Mouse (Mus musculus) intestine, embryonic 15.5 days (tissue): ENCODE results near the gene Sbno2. TPM values are rescaled to one million over a fixed set of nuclear protein-coding genes. Genes with fewer than 3 reads are reported as not detected.

Experiments
- ATAC-seq: fragments of 200-750 bp; cut with Nextera tagmentation; 2 replicates; pipeline ENCODE4 v1.8.0; 2017; ENCODE audit warnings: moderate TSS enrichment, moderate library complexity
- H3K27ac ChIP-seq: fragments of 300-500 bp; sonication (generic); 2 replicates; pipeline ENCODE4 v1.5.1; 2015; ENCODE audit warnings: mild to moderate bottlenecking, inconsistent platforms
- H3K27me3 ChIP-seq: fragments of 300-500 bp; sonication (generic); replicated peaks from 2 replicates; pipeline ENCODE4 v1.6.1; 2015; ENCODE audit warnings: inconsistent platforms
- H3K36me3 ChIP-seq: fragments of 300-500 bp; sonication (generic); 2 replicates; pipeline ENCODE4 v1.6.1; 2015; ENCODE audit warnings: inconsistent platforms
- H3K4me1 ChIP-seq: fragments of 300-500 bp; sonication (generic); replicated peaks from 2 replicates; pipeline ENCODE4 v1.6.1; 2015; ENCODE audit warnings: inconsistent platforms
- H3K4me2 ChIP-seq: fragments of 300-500 bp; sonication (generic); replicated peaks from 2 replicates; pipeline ENCODE4 v1.6.1; 2015; ENCODE audit warnings: mild to moderate bottlenecking, inconsistent platforms
- H3K4me3 ChIP-seq: fragments of 300-500 bp; sonication (generic); replicated peaks from 2 replicates; pipeline ENCODE4 v1.5.1; 2015; ENCODE audit warnings: inconsistent platforms
- H3K9ac ChIP-seq: fragments of 300-500 bp; sonication (generic); 2 replicates; pipeline ENCODE4 v1.6.1; 2015; ENCODE audit warnings: inconsistent platforms
- H3K9me3 ChIP-seq: fragments of 300-500 bp; sonication (generic); 2 replicates; pipeline ENCODE4 v1.6.1; 2016; ENCODE audit warnings: inconsistent platforms
- WGBS: fragments of 180-500 bp; shearing (Covaris S2); methylation state at CpG from one replicate; pipeline ENCODE4 v1.1.7; 2015; 5-methylcytosine and 5-hydroxymethylcytosine counted together
- polyA plus RNA-seq: library from polyadenylated mRNA; unstranded; fragments of >200 nt; fragmentation: Nextera tagmentation; extraction: Ambion mirVana; gene quantifications from 2 replicates; pipeline ENCODE4 v1.2.1, GENCODE M21; 2015

Gene Sbno2
- polyA plus RNA-seq, 1 experiment from 2014 or later: 12.8 TPM

GRCm38 (mm10) chr10:80023758-80024157 lies 81.6 kb downstream of the Sbno2 start:
- no peaks in the 10 kb centered on the region for H3K9me3 ChIP-seq
- no peak overlapping the region for H3K4me3 ChIP-seq
- peaks cover 29% of the 10 kb centered on the region for H3K4me1 ChIP-seq
- no peak overlapping the region for H3K9ac ChIP-seq
- H3K4me2 ChIP-seq: no peak overlapping the region
- no peak for ATAC-seq
- H3K27me3 ChIP-seq: no peaks in the 10 kb centered on the region
- WGBS: 81% methylated on average over 5 of the region's 5 CpGs
- no peak overlapping the region for H3K27ac ChIP-seq
- H3K36me3 ChIP-seq: no peaks in the 10 kb centered on the region

DNA sequence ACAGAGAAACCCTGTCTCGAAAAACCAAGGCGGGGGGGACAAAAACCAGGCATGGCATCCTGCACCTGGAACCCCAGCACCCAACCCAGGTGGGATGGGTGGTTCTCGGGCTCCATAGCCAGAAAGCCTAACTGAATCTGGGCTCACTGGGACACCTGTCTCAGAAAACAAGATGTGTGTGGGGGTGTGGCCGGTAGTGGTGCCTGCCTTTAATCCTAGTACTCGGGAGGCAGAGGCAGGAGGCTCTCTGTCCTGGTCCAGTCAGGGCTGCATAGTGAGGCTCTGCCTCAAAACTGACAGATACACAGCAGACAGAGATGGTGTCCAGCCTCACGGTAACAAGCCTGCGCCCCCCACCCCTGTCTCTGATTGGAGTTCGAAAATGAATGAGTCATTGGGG lies 82.6 kb downstream of the Sbno2 start:
- Histone ChIP-seq H3K9me3 (no peaks in the 10 kb centered on the region), H3K27me3 (no peaks in the 10 kb centered on the region), H3K9ac (no peak overlapping the region), H3K4me1 (peaks cover 29% of the 10 kb centered on the region), H3K4me2 (no peak overlapping the region), H3K4me3 (no peak overlapping the region), H3K36me3 (no peaks in the 10 kb centered on the region), H3K27ac (no peak overlapping the region)
- WGBS: 96% methylated on average over 8 of the region's 8 CpGs
- ATAC-seq: no peak

GRCm38 (mm10) chr10:80022164-80022563 lies 83.2 kb downstream of the Sbno2 start:
- Histone ChIP-seq H3K4me3 (no peak overlapping the region), H3K27me3 (no peaks in the 10 kb centered on the region), H3K4me1 (peaks cover 29% of the 10 kb centered on the region), H3K27ac (no peak overlapping the region), H3K36me3 (no peaks in the 10 kb centered on the region), H3K4me2 (no peak overlapping the region), H3K9ac (no peak overlapping the region), H3K9me3 (no peaks in the 10 kb centered on the region)
- no peak for ATAC-seq
- 91% methylated on average over 12 of the region's 12 CpGs for WGBS

DNA sequence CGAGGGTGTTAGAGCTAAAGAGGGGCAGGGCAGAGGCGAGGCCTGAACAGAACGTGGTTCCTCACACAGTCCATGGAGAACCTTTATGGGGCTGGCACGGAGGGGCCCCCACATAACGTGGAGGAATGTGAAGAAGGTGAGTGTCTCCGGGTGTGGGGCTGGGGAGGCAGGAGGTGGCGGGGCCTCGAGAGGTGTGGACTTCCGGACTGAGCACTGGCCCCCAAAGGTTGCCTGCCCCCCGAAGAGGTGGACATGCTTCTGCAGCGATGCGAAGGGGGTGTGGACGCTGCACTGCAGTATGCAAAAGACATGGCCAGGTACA lies 84.1 kb downstream of the Sbno2 start:
- no peak overlapping the region for H3K4me3 ChIP-seq
- no peak for ATAC-seq
- 77% methylated on average over 13 of the region's 13 CpGs for WGBS
- no peak overlapping the region for H3K4me2 ChIP-seq
- H3K4me1 ChIP-seq: peaks cover 29% of the 10 kb centered on the region
- H3K36me3 ChIP-seq: no peaks in the 10 kb centered on the region
- H3K9ac ChIP-seq: no peak overlapping the region
- H3K27me3 ChIP-seq: no peaks in the 10 kb centered on the region
- no peaks in the 10 kb centered on the region for H3K9me3 ChIP-seq
- H3K27ac ChIP-seq: no peak overlapping the region

- H3K4me1 ChIP-seq: peaks cover 27% of the 10 kb centered on the region
- H3K27ac ChIP-seq: no peak overlapping the region
- H3K9ac ChIP-seq: peak overlapping the region; percentile 43
- no peak for ATAC-seq
- H3K4me3 ChIP-seq: no peak overlapping the region
- peak overlapping the region; percentile 53 for H3K4me2 ChIP-seq
- no peaks in the 10 kb centered on the region for H3K36me3 ChIP-seq
- 0 out of 2 replicates have a peak, but pooled peaks cover under 1% of the 10 kb centered on the region for H3K27me3 ChIP-seq
- no peaks in the 10 kb centered on the region for H3K9me3 ChIP-seq
- WGBS: 82% methylated on average over 18 of the region's 18 CpGs
Observed at GRCm38 (mm10) chr10:80020603-80021319, 84.6 kb downstream of the Sbno2 start.

DNA sequence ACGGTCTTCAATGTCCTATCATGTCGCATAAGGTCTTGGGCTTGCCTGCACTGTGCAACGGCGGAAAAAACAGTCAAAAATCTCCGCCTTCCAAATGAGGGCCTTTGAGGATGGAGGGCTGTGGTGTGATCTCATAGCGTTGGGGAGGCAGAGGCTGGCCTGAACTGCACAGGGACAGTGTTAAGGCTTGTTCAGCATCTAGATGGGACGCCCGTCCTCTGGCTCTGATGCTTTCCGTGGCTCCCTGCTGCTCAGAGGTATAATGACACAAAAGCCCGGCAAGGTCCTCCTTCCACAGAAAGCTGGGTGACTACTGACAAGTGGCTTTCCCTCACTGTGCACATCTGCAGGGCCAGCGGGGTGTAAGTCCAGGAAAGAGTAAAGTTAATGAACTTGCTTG lies 85.2 kb downstream of the Sbno2 start:
- Histone ChIP-seq H3K4me1 (peaks cover 22% of the 10 kb centered on the region), H3K4me3 (peak overlapping the region; percentile 28), H3K27me3 (0 out of 2 replicates have a peak, but pooled peaks cover 4% of the 10 kb centered on the region), H3K9me3 (no peaks in the 10 kb centered on the region), H3K4me2 (peak overlapping the region; percentile 53), H3K27ac (0 out of 2 replicates have a peak overlapping the region, but pooled peaks have one; percentile 13), H3K9ac (peak overlapping the region; percentile 43), H3K36me3 (no peaks in the 10 kb centered on the region)
- 47% methylated on average over 11 of the region's 11 CpGs for WGBS
- ATAC-seq: no peak

- Histone ChIP-seq H3K27ac (peak overlapping the region; percentile 40; the same call in 1 of the 2 replicates), H3K4me3 (peak overlapping the region; percentile 28), H3K4me2 (peak overlapping the region; percentile 53), H3K36me3 (no peaks in the 10 kb centered on the region), H3K27me3 (peaks cover 9% of the 10 kb centered on the region), H3K4me1 (peaks cover 21% of the 10 kb centered on the region), H3K9me3 (no peaks in the 10 kb centered on the region), H3K9ac (peak overlapping the region; percentile 43)
- WGBS: 19% methylated on average over 20 of the region's 20 CpGs
- peak; percentile 60 for ATAC-seq
Observed at GRCm38 (mm10) chr10:80019471-80020131, 85.8 kb downstream of the Sbno2 start.

- Histone ChIP-seq H3K9ac (peak overlapping the region; percentile 36; the same call in 1 of the 2 replicates), H3K4me2 (peak overlapping the region; percentile 53), H3K36me3 (no peaks in the 10 kb centered on the region), H3K4me3 (peak overlapping the region; percentile 12; the same call in 1 of the 2 replicates), H3K27ac (no peak overlapping the region), H3K27me3 (peaks cover 17% of the 10 kb centered on the region), H3K4me1 (peaks cover 18% of the 10 kb centered on the region), H3K9me3 (no peaks in the 10 kb centered on the region)
- peak; percentile 78 for ATAC-seq
- 2% methylated on average over 15 of the region's 15 CpGs for WGBS
Observed at GRCm38 (mm10) chr10:80018739-80019297, 86.6 kb downstream of the Sbno2 start.

GRCm38 (mm10) chr10:80017771-80018170 lies 87.6 kb downstream of the Sbno2 start:
- peaks cover 18% of the 10 kb centered on the region for H3K4me1 ChIP-seq
- no peak overlapping the region; the same call in 1 of the 2 replicates for H3K4me2 ChIP-seq
- no peaks in the 10 kb centered on the region for H3K9me3 ChIP-seq
- H3K9ac ChIP-seq: no peak overlapping the region
- no peaks in the 10 kb centered on the region for H3K36me3 ChIP-seq
- 0 out of 2 replicates have a peak overlapping the region, but pooled peaks have one; percentile 13 for H3K27ac ChIP-seq
- peaks cover 27% of the 10 kb centered on the region for H3K27me3 ChIP-seq
- no peak for ATAC-seq
- H3K4me3 ChIP-seq: no peak overlapping the region
- WGBS: 81% methylated on average over 14 of the region's 14 CpGs

DNA sequence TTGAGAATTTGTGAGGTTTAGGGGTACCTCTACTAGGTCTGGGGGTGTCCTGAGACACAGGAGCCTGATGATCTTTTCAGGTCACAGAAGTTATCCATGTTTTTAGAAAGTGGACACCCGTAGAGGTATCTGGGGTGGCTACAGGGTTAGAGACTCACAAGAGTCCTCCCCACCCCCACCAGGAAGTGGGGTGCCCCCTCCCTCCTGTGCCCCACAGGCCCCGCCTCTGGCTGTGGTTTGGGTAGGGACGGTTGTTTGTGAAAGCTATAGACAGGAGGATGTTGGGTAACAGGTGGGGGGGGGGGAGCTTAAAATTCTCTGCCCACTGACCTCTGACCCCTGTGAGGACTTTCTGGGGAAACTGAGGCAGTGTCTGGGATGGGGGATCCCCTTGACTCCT lies 88.0 kb downstream of the Sbno2 start:
- WGBS: 57% methylated on average over 3 of the region's 3 CpGs
- H3K27me3 ChIP-seq: peaks cover 28% of the 10 kb centered on the region
- H3K9ac ChIP-seq: no peak overlapping the region
- no peak overlapping the region for H3K4me3 ChIP-seq
- peaks cover 18% of the 10 kb centered on the region for H3K4me1 ChIP-seq
- no peak for ATAC-seq
- H3K36me3 ChIP-seq: no peaks in the 10 kb centered on the region
- H3K9me3 ChIP-seq: no peaks in the 10 kb centered on the region
- H3K27ac ChIP-seq: no peak overlapping the region
- H3K4me2 ChIP-seq: no peak overlapping the region

DNA sequence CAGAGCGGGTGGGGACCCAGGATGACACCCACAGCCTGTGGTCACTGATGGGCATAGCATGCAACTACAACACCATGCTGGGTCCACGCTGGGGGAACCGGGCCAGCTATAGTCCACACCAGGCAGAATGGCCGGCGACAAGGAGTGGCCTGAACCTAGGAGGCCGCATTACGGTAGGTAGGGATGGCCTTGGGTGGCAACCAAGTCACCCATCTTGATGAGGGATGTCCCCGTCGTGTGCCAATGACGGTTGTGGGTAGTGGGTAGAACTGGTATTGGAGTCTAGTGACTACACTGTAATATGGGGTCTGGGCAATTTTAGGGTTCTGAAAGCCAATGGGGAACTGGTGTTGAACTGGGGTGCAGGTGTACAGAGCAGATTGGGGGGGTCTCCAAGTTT lies 88.4 kb downstream of the Sbno2 start:
- WGBS: 84% methylated on average over 10 of the region's 10 CpGs
- Histone ChIP-seq H3K4me1 (peaks cover 18% of the 10 kb centered on the region), H3K36me3 (no peaks in the 10 kb centered on the region), H3K9me3 (no peaks in the 10 kb centered on the region), H3K27ac (no peak overlapping the region), H3K4me2 (no peak overlapping the region), H3K9ac (no peak overlapping the region), H3K27me3 (peaks cover 28% of the 10 kb centered on the region), H3K4me3 (peak overlapping the region; percentile 12; the same call in 1 of the 2 replicates)
- ATAC-seq: no peak

DNA sequence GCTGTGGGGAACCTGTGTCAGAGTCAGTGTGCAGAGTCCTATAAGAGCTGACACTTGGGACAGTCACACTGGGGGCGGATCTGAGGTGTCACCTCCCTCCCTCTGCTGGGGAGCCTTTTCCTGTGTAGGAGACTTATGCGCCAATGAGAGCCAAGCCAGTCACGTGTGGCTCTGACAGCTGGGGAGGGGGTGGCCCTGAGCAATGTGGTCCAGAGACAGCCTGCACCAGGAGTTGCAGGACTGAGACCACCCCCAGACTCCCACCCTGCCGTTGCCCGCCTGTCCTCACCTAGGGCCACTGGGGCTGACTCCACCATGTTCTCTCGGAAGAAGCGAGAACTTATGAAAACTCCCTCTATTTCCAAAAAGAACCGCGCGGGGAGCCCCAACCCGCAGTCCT lies 88.9 kb downstream of the Sbno2 start, which contains the start of gene Arhgap45:
Gene Arhgap45 (plus strand): TSS at position 143 of the 400 bp plus-strand sequence.
- peaks cover 18% of the 10 kb centered on the region for H3K4me1 ChIP-seq
- H3K4me3 ChIP-seq: peak within 1 kb of the TSS; percentile 12; the same call in 1 of the 2 replicates
- H3K9me3 ChIP-seq: no peaks in the 10 kb centered on the region
- no peak for ATAC-seq
- no peak within 1 kb of the TSS for H3K9ac ChIP-seq
- H3K4me2 ChIP-seq: no peak within 1 kb of the TSS
- no peak within 1 kb of the TSS for H3K27ac ChIP-seq
- H3K36me3 ChIP-seq: no peaks in the 10 kb centered on the region
- peaks cover 28% of the 10 kb centered on the region for H3K27me3 ChIP-seq
- 66% methylated on average over 11 of the region's 11 CpGs for WGBS
